Mouse (Mus musculus) yolk sac, embryonic 10.5 days (tissue): ENCODE results near the gene Mvb12a.

ENCODE experiments used
- DNase-seq: peaks from one replicate; pipeline ENCODE4 v3.0.0-alpha.2; 2017; ENCODE audit warnings: low spot score

Gene Mvb12a

GRCm38 (mm10) chr8:71593556-71594323 lies 51.0 kb downstream of the Mvb12a start:
- no peak for DNase-seq

GRCm38 (mm10) chr8:71594324-71594722 lies 51.6 kb downstream of the Mvb12a start:
- DNase-seq: no peak

- DNase-seq: peak; percentile 52
Measured at GRCm38 (mm10) chr8:71595862-71596261, 53.1 kb downstream of the Mvb12a start.

GRCm38 (mm10) chr8:71596384-71596783 lies 53.7 kb downstream of the Mvb12a start:
- no peak for DNase-seq

- no peak for DNase-seq
Measured at GRCm38 (mm10) chr8:71596798-71597197, 54.1 kb downstream of the Mvb12a start.

- no peak for DNase-seq
Measured at GRCm38 (mm10) chr8:71597451-71597850, 54.7 kb downstream of the Mvb12a start, which contains the start of gene Fam129c. TSS of gene Fam129c (plus strand) at chr8:71597648.
